Mouse (Mus musculus) forebrain, embryonic 14.5 days (tissue): Measurements from ENCODE around the gene Tmem232. TPM values are rescaled to one million over a fixed set of nuclear protein-coding genes. Genes with fewer than 3 reads are reported as not detected.
"Not testable (repeated sequence)": the region's sequence is repeated elsewhere in the genome, so short reads cannot be mapped to it uniquely, and the experiment has no call there.

Source experiments
- ATAC-seq: fragments of 200-750 bp; cut with Nextera tagmentation; 2 replicates; pipeline ENCODE4 v1.8.0; 2017; ENCODE audit warnings: mild to moderate bottlenecking, moderate library complexity
- DNase-seq: peaks from one replicate; pipeline ENCODE4 v3.0.0-alpha.2; 2015; ENCODE audit warnings: low spot score
- H3K27ac ChIP-seq: fragments of 300-500 bp; sonication (generic); 2 replicates; pipeline ENCODE4 v1.5.1; 2014; ENCODE audit warnings: low read depth, mild to moderate bottlenecking, control low read depth, low read length, moderate library complexity
- H3K27me3 ChIP-seq: fragments of 300-500 bp; sonication (generic); replicated peaks from 2 replicates; pipeline ENCODE4 v1.6.1; 2014; ENCODE audit warnings: low read length, control low read depth, mixed read lengths; ENCODE audit not compliant: control insufficient read depth, insufficient read depth
- H3K36me3 ChIP-seq: fragments of 300-500 bp; sonication (generic); 2 replicates; pipeline ENCODE4 v1.6.1; 2014; ENCODE audit warnings: low read length, control low read depth; ENCODE audit not compliant: control insufficient read depth, insufficient read depth
- H3K4me1 ChIP-seq: fragments of 300-500 bp; sonication (generic); 2 replicates; pipeline ENCODE4 v1.6.1; 2014; ENCODE audit warnings: antibody characterized with exemption, low read length, control low read depth; ENCODE audit not compliant: control insufficient read depth, insufficient read depth
- H3K4me2 ChIP-seq: fragments of 300-500 bp; sonication (generic); 2 replicates; pipeline ENCODE4 v1.6.1; 2014; ENCODE audit warnings: mild to moderate bottlenecking, control low read depth, low read length
- H3K4me3 ChIP-seq: fragments of 300-500 bp; sonication (generic); 2 replicates; pipeline ENCODE4 v1.5.1; 2014; ENCODE audit warnings: low read depth, low read length, control low read depth
- H3K9ac ChIP-seq: fragments of 300-500 bp; sonication (generic); 2 replicates; pipeline ENCODE4 v1.6.1; 2014; ENCODE audit warnings: mild to moderate bottlenecking, low read length, control low read depth, moderate library complexity
- H3K9me3 ChIP-seq: fragments of 300-500 bp; sonication (generic); replicated peaks from 2 replicates; pipeline ENCODE4 v1.6.1; 2016; ENCODE audit warnings: low read length, control low read depth, mixed read lengths; ENCODE audit not compliant: control insufficient read depth
- WGBS: fragments of 180-500 bp; shearing (Covaris S2); extraction: QIAGEN DNeasy Blood & Tissue Kit; methylation state at CpG from one replicate; pipeline ENCODE4 v1.1.7; 2014; 5-methylcytosine and 5-hydroxymethylcytosine counted together
- microRNA-seq: library from miRNA; unstranded; fragments of <30 nt; microRNA quantifications from one replicate; pipeline ENCODE4, GENCODE M21; 2016
- polyA plus RNA-seq: library from polyadenylated mRNA; unstranded; fragments of >200 nt; fragmentation: Nextera tagmentation; extraction: Ambion mirVana; gene quantifications from 2 replicates; pipeline ENCODE4 v1.2.1, GENCODE M21; 2014

Tmem232 gene
- polyA plus RNA-seq, 1 experiment from 2014 or later = 0.30 TPM

GRCm38 (mm10) chr17:65225347-65225916, 315.1 kb downstream of the Tmem232 start:
- H3K4me3 ChIP-seq = no peak overlapping the region
- no peak overlapping the region for H3K9ac ChIP-seq
- no peak overlapping the region for H3K4me2 ChIP-seq
- no peak overlapping the region for H3K27ac ChIP-seq
- no peaks in the 10 kb centered on the region for H3K27me3 ChIP-seq
- DNase-seq (no peak), ATAC-seq (no peak)
- H3K4me1 ChIP-seq = no peaks in the 10 kb centered on the region
- no peaks in the 10 kb centered on the region for H3K36me3 ChIP-seq
- 41% methylated on average over 6 of the region's 6 CpGs for WGBS
- no peaks in the 10 kb centered on the region for H3K9me3 ChIP-seq

- not testable (repeated sequence) for H3K4me1 ChIP-seq, H3K4me2 ChIP-seq, H3K9me3 ChIP-seq, DNase-seq, H3K27me3 ChIP-seq, H3K36me3 ChIP-seq, H3K27ac ChIP-seq, H3K4me3 ChIP-seq, ATAC-seq, H3K9ac ChIP-seq
- 91% methylated on average over 6 of the region's 6 CpGs for WGBS
These were observed 318.9 kb downstream of the Tmem232 start for GRCm38 (mm10) chr17:65221687-65222086.

Small RNA genes lying within 50 kb of the gene (microRNA-seq; reads per million reads assigned to microRNA genes)
- gene Gm25731 = not detected

Other genes starting within 250 kb of the Tmem232 start
- gene Vapa, start 72.8 kb upstream of the Tmem232 start, polyA plus RNA-seq = 247 TPM in 2 replicates
- 0.19 TPM in 1 of 2 replicates, not detected in the other for gene Txndc2, start 101.4 kb upstream of the Tmem232 start, polyA plus RNA-seq
- gene Rab31, start 232.0 kb upstream of the Tmem232 start, polyA plus RNA-seq = 88.8 and 92.6 TPM in 2 replicates
- 37.1 and 43.4 TPM in 2 replicates for gene Ppp4r1, start 241.8 kb upstream of the Tmem232 start, polyA plus RNA-seq